Mouse (Mus musculus): ENCODE data around the gene Smarcal1. TPM values are rescaled to one million over a fixed set of nuclear protein-coding genes. Genes with fewer than 3 reads are reported as not detected.

The Smarcal1 gene
- polyA plus RNA-seq, 1 experiment from 2014 or later: 13.8 TPM

DNA sequence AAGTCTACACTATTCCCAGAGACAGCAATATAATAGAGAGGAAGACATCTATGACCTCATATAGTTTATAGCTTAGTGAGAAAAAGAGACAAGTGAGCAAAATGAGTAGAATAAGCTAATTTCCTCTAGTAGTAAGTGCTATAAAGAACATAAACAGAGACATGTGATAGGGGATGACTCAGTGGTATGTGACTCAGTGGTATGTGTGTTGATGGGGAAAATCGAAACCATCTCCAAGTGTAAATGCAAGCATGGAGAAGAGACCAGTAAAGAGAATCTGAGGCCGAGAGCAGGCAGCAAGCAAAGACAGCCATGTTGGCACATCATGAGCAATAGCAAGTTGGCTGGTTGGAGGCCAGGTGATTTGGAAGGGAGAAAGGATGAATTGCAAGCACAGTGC lies 32.7 kb upstream of the Smarcal1 start:
- ATAC-seq (replicated peaks; ENCODE audit: low FRiP score, low read depth): no peak
- Histone ChIP-seq H3K4me1 (replicated peaks; ENCODE audit: insufficient read depth, low read length) (no peaks in the 10 kb centered on the region), H3K4me3 (replicated peaks; ENCODE audit: low read depth, low read length) (no peak overlapping the region), H3K4me2 (ENCODE audit: low read length) (no peak overlapping the region), H3K9me3 (replicated peaks; ENCODE audit: low read length) (no peaks in the 10 kb centered on the region), H3K9ac (ENCODE audit: low read depth, low read length) (no peak overlapping the region), H3K27ac (no peak overlapping the region), H3K27me3 (ENCODE audit: insufficient read depth, low read length) (no peaks in the 10 kb centered on the region), H3K36me3 (ENCODE audit: insufficient read depth, low read length) (no peaks in the 10 kb centered on the region)
- 76% methylated on average over 2 of the region's 2 CpGs for WGBS
- no peak for DNase-seq (ENCODE audit: low spot score)
- TF ChIP-seq CTCF (IDR thresholded peaks at IDR 0.05; ENCODE audit: low read depth): no peak

DNA sequence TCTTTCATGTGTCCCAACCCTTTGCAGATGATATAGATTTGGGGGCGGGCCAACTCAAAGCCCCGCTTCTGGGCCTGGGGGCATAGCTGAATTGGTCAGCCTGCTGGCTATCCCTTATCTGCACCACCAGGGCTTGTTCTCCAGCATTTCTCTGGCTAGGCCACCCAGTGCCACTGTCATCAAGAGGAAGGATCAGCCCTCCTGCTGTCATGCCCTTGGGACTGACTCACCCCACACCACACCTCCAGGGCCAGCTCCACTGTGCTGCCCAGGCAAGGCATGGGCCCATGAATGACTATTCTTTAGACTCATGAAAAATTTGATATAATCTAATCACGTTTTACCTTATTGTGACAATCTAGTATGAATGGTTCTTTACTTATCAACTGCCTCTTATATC lies 26.6 kb upstream of the Smarcal1 start:
- Histone ChIP-seq H3K4me2 (ENCODE audit: low read length) (no peak overlapping the region), H3K4me3 (replicated peaks; ENCODE audit: low read depth, low read length) (no peak overlapping the region), H3K4me1 (replicated peaks; ENCODE audit: insufficient read depth, low read length) (no peaks in the 10 kb centered on the region), H3K9ac (ENCODE audit: low read depth, low read length) (no peak overlapping the region), H3K9me3 (replicated peaks; ENCODE audit: low read length) (no peaks in the 10 kb centered on the region), H3K36me3 (ENCODE audit: insufficient read depth, low read length) (no peaks in the 10 kb centered on the region), H3K27ac (no peak overlapping the region), H3K27me3 (ENCODE audit: insufficient read depth, low read length) (no peaks in the 10 kb centered on the region)
- DNase-seq (ENCODE audit: low spot score): no peak
- no peak for TF ChIP-seq CTCF (IDR thresholded peaks at IDR 0.05; ENCODE audit: low read depth)
- WGBS: 88% methylated on average over 3 of the region's 3 CpGs
- no peak for ATAC-seq (replicated peaks; ENCODE audit: low FRiP score, low read depth)

DNA sequence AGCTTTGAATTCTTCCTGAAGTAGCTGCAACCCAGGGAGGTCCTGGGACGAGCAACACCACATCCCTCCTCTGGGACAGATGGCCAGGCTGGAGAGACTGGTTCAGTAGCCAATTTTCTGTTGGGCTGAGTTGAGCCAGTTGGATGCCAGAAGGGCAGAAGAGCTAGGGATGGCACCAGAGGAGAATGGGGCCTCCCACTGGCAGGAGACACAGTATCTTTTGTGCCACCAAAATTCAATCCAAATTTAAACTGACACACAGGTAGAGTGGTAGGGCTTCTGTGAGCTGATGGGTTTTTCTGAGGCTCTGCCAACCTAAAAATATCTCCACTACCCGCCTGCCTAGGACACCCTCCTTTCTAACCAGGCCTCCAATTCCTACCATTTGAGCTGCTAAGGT lies 24.4 kb upstream of the Smarcal1 start:
- Histone ChIP-seq H3K4me3 (replicated peaks; ENCODE audit: low read depth, low read length) (no peak overlapping the region), H3K9me3 (replicated peaks; ENCODE audit: low read length) (no peaks in the 10 kb centered on the region), H3K4me2 (ENCODE audit: low read length) (no peak overlapping the region), H3K9ac (ENCODE audit: low read depth, low read length) (no peak overlapping the region), H3K27ac (no peak overlapping the region), H3K4me1 (replicated peaks; ENCODE audit: insufficient read depth, low read length) (no peaks in the 10 kb centered on the region), H3K36me3 (ENCODE audit: insufficient read depth, low read length) (no peaks in the 10 kb centered on the region), H3K27me3 (ENCODE audit: insufficient read depth, low read length) (no peaks in the 10 kb centered on the region)
- TF ChIP-seq CTCF (IDR thresholded peaks at IDR 0.05; ENCODE audit: low read depth): no peak
- DNase-seq (ENCODE audit: low spot score): no peak
- ATAC-seq (replicated peaks; ENCODE audit: low FRiP score, low read depth): no peak
- 72% methylated on average over 2 of the region's 2 CpGs for WGBS

- DNase-seq (ENCODE audit: low spot score) (no peak), ATAC-seq (replicated peaks; ENCODE audit: low FRiP score, low read depth) (no peak)
- Histone ChIP-seq H3K27me3 (ENCODE audit: insufficient read depth, low read length) (no peaks in the 10 kb centered on the region), H3K27ac (no peak overlapping the region), H3K4me1 (replicated peaks; ENCODE audit: insufficient read depth, low read length) (no peaks in the 10 kb centered on the region), H3K36me3 (ENCODE audit: insufficient read depth, low read length) (no peaks in the 10 kb centered on the region), H3K4me3 (replicated peaks; ENCODE audit: low read depth, low read length) (no peak overlapping the region), H3K9ac (ENCODE audit: low read depth, low read length) (no peak overlapping the region), H3K9me3 (replicated peaks; ENCODE audit: low read length) (no peaks in the 10 kb centered on the region), H3K4me2 (ENCODE audit: low read length) (no peak overlapping the region)
- TF ChIP-seq CTCF (IDR thresholded peaks at IDR 0.05; ENCODE audit: low read depth): no peak
- 48% methylated on average over 6 of the region's 6 CpGs for WGBS
Measured at GRCm38 (mm10) chr1:72564334-72564962, 18.6 kb upstream of the Smarcal1 start.

DNA sequence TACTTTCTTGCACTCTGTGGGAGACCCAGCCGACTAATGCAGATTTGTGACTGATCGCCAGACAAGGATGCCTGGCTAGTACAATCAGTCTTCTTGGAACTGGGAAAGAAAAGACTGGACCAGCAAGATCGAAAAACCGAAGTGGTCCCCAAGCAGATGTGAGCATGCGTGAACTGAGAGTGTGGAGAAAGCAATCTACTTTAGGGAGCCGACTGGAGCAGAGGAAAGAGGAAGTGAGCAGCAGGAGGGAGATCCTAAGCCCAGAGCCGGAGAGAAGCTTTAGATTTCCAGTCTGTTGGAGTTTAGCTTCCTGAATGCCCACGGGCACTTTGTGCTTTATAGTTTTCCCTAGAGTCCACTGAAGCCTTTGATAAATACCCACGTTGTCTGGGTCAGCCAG lies 16.0 kb upstream of the Smarcal1 start:
- DNase-seq (ENCODE audit: low spot score) (no peak), ATAC-seq (replicated peaks; ENCODE audit: low FRiP score, low read depth) (no peak)
- Histone ChIP-seq H3K27ac (no peak overlapping the region), H3K9me3 (replicated peaks; ENCODE audit: low read length) (no peaks in the 10 kb centered on the region), H3K27me3 (ENCODE audit: insufficient read depth, low read length) (no peaks in the 10 kb centered on the region), H3K4me2 (ENCODE audit: low read length) (peak overlapping the region; percentile 7; the same call in 1 of the 2 replicates), H3K36me3 (ENCODE audit: insufficient read depth, low read length) (no peaks in the 10 kb centered on the region), H3K4me3 (replicated peaks; ENCODE audit: low read depth, low read length) (no peak overlapping the region), H3K9ac (ENCODE audit: low read depth, low read length) (no peak overlapping the region), H3K4me1 (replicated peaks; ENCODE audit: insufficient read depth, low read length) (no peaks in the 10 kb centered on the region)
- no peak for TF ChIP-seq CTCF (IDR thresholded peaks at IDR 0.05; ENCODE audit: low read depth)
- WGBS: 41% methylated on average over 9 of the region's 9 CpGs

- no peak overlapping the region for H3K4me3 ChIP-seq (replicated peaks; ENCODE audit: low read depth, low read length)
- no peak for ATAC-seq (replicated peaks; ENCODE audit: low FRiP score, low read depth)
- no peaks in the 10 kb centered on the region for H3K36me3 ChIP-seq (ENCODE audit: insufficient read depth, low read length)
- 94% methylated on average over 8 of the region's 8 CpGs for WGBS
- TF ChIP-seq CTCF (IDR thresholded peaks at IDR 0.05; ENCODE audit: low read depth): no peak
- H3K9me3 ChIP-seq (replicated peaks; ENCODE audit: low read length): no peaks in the 10 kb centered on the region
- DNase-seq (ENCODE audit: low spot score): no peak
- no peak overlapping the region for H3K9ac ChIP-seq (ENCODE audit: low read depth, low read length)
- H3K4me2 ChIP-seq (ENCODE audit: low read length): no peak overlapping the region
- H3K27me3 ChIP-seq (ENCODE audit: insufficient read depth, low read length): no peaks in the 10 kb centered on the region
- H3K4me1 ChIP-seq (replicated peaks; ENCODE audit: insufficient read depth, low read length): no peaks in the 10 kb centered on the region
- no peak overlapping the region for H3K27ac ChIP-seq
Measured at GRCm38 (mm10) chr1:72568725-72569124, 14.3 kb upstream of the Smarcal1 start.

DNA sequence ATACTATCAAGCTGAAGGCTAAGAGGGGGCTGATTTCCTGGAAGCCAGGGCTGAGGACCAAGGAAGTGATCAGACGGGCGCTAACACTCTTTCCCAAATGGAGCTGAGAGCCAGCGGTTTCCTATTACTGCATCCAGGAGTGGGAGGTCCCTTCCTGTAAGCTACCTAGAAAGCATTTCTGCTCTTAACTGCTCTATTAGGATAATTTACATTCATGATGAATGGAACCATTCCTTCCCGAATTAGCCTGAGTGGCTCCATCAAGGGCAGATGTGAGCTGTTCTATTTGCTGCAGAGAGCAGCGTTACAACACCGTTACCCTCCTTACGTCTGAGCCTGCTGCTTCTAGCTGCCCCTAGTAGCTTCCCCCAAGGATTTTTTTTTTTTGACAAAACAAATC lies 9.0 kb upstream of the Smarcal1 start:
- Histone ChIP-seq H3K27me3 (ENCODE audit: insufficient read depth, low read length) (0 out of 2 replicates have a peak, but pooled peaks cover 3% of the 10 kb centered on the region), H3K9ac (ENCODE audit: low read depth, low read length) (no peak overlapping the region), H3K4me1 (replicated peaks; ENCODE audit: insufficient read depth, low read length) (0 out of 2 replicates have a peak, but pooled peaks cover 10% of the 10 kb centered on the region), H3K27ac (no peak overlapping the region), H3K36me3 (ENCODE audit: insufficient read depth, low read length) (no peaks in the 10 kb centered on the region), H3K4me2 (ENCODE audit: low read length) (no peak overlapping the region), H3K4me3 (replicated peaks; ENCODE audit: low read depth, low read length) (no peak overlapping the region), H3K9me3 (replicated peaks; ENCODE audit: low read length) (no peaks in the 10 kb centered on the region)
- ATAC-seq (replicated peaks; ENCODE audit: low FRiP score, low read depth) (no peak), DNase-seq (ENCODE audit: low spot score) (peak; percentile 46)
- WGBS: 15% methylated on average over 7 of the region's 7 CpGs
- TF ChIP-seq CTCF (IDR thresholded peaks at IDR 0.05; ENCODE audit: low read depth): no peak
